Mouse (Mus musculus): ENCODE measurements around the gene Wdfy2.

DNA sequence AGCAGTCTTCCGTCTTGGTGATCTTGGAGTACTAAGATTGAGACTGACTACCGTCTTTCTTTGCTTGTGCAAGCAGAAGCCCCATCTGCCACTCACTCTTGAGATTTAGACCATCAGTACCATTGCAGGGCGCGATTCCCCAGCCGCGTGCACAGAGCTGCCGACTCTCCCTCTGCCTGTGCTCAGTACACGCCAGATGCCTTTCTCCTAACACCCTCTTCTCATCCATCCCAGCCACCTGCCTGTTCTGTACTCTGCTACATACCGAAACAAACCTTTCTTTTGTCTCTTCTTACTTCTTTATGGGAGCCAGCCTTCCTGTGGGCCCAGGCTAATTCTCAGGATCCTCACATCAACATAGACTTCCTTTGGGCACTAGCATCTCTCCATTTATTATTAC lies 97.9 kb downstream of the Wdfy2 start:
- TF ChIP-seq POLR2A (IDR thresholded peaks at IDR 0.05; ENCODE audit: extremely low read depth, insufficient read depth, low read length) (no peak), CTCF (IDR thresholded peaks at IDR 0.05; ENCODE audit: extremely low read depth, insufficient read depth, low read length) (no peak)

Data from cortical plate, adult 2 months (tissue).